Mouse (Mus musculus) megakaryocyte, embryonic 14.5 days (primary cell): ENCODE measurements around the gene Adgrv1.

Experiments used
- FLI1 ChIP-seq: IDR thresholded peaks from 2 replicates; pipeline ENCODE4 v1.6.1; 2012; ENCODE audit warnings: low read length, inconsistent platforms, mixed read lengths
- GATA1 ChIP-seq: IDR thresholded peaks from 3 replicates; pipeline ENCODE4 v1.6.1; 2012; ENCODE audit warnings: mixed read lengths, low read length, inconsistent platforms, borderline replicate concordance

DNA sequence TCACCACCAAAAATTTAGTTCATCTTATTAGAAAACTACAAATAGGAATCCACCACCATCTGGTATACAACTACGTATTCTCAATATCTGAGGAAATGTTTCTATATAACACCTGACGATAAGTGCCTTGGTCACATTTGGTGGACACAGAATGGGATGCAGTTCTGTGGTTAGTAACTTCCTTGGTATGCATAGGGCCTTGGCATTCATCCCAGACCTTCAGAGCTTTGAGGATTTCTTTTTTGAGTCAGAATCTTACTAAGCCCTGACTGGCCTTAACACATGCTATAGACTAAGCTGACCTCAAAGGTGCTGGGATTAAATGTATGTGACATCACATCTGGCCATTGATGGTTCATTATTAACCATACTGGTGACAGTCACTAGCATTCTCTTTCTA, 98.0 kb downstream of the Adgrv1 start:
- no peak for TF ChIP-seq FLI1
- TF ChIP-seq GATA1: no peak
